Mouse (Mus musculus) 3134 (cell line): ENCODE measurements around the gene Nkain2.

ENCODE experiments used
- DNase-seq: peaks from one replicate; pipeline ENCODE4 v3.0.0-alpha.2; 2011; ENCODE audit warnings: low spot score; ENCODE audit not compliant: insufficient read length; ENCODE audit errors: extremely low read depth

Gene Nkain2

DNA sequence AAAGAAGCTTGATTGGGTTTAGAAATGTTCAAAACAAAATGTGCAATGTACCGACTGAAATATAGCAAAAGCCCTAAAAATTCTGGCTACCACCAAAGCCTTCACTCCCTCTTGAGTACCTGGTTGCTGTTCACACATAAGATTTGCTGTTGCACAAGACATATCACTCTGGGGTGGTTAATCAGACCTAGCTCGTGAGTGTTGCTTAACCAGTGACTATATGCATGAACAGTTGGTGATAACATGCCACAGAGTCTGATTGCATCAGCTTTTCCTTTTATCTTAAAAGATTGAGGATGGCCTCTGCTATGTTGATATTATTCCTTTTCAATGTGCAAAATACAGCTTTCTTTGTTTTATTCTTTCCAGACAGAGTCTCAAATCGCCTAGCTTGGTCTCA, 1243.0 kb downstream of the Nkain2 start:
- no peak for DNase-seq

GRCm38 (mm10) chr10:31646083-31646482, 1244.2 kb downstream of the Nkain2 start:
- no peak for DNase-seq
